Mouse (Mus musculus) bone marrow, adult 2 months (tissue): ENCODE measurements around the gene Rsf1.

Experiments
- CTCF ChIP-seq: fragments of 200-500 bp; IDR thresholded peaks from 2 replicates; pipeline ENCODE4 v1.5.1; 2011; ENCODE audit warnings: low read length, control low read depth; ENCODE audit not compliant: control insufficient read depth, insufficient read depth
- POLR2A ChIP-seq: fragments of 200-500 bp; IDR thresholded peaks from 2 replicates; pipeline ENCODE4 v1.6.1; 2011; ENCODE audit warnings: low read depth, mild to moderate bottlenecking, control low read depth, low read length, borderline replicate concordance; ENCODE audit not compliant: control insufficient read depth

DNA sequence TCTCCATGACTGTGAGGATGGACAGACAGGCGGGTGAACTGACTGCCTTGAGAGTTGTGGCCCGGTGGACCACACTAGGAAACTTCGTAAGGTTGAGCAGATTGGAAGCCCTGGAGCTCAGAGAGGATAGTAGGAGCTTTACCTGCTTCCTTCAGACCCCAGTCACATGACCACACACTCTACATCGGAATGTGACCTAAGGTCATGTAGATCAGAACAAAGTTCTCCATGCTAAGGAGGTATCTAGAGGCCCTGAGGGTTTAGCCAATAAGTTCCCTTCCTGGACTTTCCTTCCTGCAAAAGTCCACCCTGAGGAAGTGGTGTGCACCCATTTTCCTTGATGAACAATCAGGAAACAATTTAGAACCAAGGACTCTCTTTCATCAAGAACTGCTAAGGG is 12.7 kb downstream of the Rsf1 start:
- no peak for TF ChIP-seq CTCF
- TF ChIP-seq POLR2A = no peak
